Mouse (Mus musculus) olfactory bulb, adult 2 months (tissue): ENCODE measurements around the gene Sorl1. TPM values are rescaled to one million over a fixed set of nuclear protein-coding genes. Genes with fewer than 3 reads are reported as not detected.

Experiments
- H3K27ac ChIP-seq: fragments of 200-500 bp; 2 replicates; pipeline ENCODE4 v1.5.1; 2012; ENCODE audit warnings: low read depth, low read length; ENCODE audit not compliant: insufficient read depth
- H3K4me1 ChIP-seq: fragments of 200-500 bp; 2 replicates; pipeline ENCODE4 v1.6.1; 2012; ENCODE audit warnings: low read length; ENCODE audit not compliant: control insufficient read depth, insufficient read depth
- H3K4me3 ChIP-seq: fragments of 200-500 bp; 2 replicates; pipeline ENCODE4 v1.5.1; 2012; ENCODE audit warnings: mild to moderate bottlenecking, low read depth, low read length, moderate library complexity; ENCODE audit not compliant: insufficient read depth
- CTCF ChIP-seq: fragments of 200-500 bp; IDR thresholded peaks from 2 replicates; pipeline ENCODE4 v1.5.1; 2012; ENCODE audit warnings: low read depth, mild to moderate bottlenecking, low read length, moderate library complexity; ENCODE audit not compliant: insufficient read depth
- POLR2A ChIP-seq: fragments of 200-500 bp; IDR thresholded peaks from 2 replicates; pipeline ENCODE4 v1.6.1; 2012; ENCODE audit warnings: mild to moderate bottlenecking, low read depth, low read length, moderate library complexity; ENCODE audit not compliant: insufficient read depth
- WGBS: fragments of 180-500 bp; shearing (Covaris S2); methylation state at CpG from one replicate; pipeline ENCODE4 v1.1.7; 2018; 5-methylcytosine and 5-hydroxymethylcytosine counted together
- polyA plus RNA-seq: library from polyadenylated mRNA; stranded (reverse); fragments of >200 nt; gene quantifications from 2 replicates; pipeline ENCODE4 v1.2.4, GENCODE M21; 2012; ENCODE audit warnings: low replicate concordance; ENCODE audit not compliant: missing spikeins, insufficient read depth, insufficient read length

The Sorl1 gene
- not detected in 2 replicates for polyA plus RNA-seq

DNA sequence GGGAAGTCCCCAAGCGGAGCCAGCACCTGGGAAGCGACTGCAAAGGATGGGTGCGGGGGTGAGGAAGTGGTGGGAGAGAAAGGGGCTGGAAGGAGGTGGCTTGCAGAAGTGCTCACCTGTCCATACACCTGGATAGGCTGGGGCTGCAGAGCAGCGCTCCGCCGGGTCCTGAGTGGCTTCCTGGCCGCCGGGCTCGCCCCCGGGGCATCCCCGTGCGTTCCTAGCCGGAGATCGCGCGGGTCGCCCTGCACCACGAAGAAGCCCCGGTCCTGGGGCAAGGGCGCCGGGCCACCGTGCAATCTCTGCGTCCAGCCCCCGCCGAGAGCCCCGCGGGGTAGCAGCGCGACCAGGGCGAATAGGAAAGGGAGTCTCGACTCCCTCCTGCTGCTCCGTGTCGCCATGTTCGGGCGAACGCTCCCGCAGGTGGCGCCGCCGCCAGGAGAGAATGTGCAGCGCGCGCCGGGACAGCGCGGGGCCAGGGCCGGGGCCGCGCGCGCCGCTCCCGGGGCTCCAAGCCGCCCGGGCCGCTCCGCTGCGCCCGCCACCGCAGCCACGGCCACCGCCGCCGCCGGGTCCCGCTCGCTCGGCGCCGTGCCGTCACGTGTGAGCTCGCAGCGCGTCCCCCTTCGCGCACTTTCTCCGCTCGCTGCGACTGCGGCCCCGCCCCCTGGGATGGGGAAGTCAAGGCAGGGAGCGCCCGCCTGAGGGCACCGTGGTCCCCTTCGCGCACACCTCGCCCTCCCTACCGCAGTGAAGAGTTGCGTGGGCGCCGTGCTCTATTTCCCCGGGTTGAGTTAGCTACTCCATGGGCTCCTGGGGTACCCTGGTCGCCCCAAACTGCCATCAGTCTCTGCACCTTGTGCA, at the start of gene Sorl1:
Gene Sorl1 (minus strand): TSS at position 585 of the 864 bp plus-strand sequence.
- 2% methylated on average over 93 of the region's 94 CpGs for WGBS
- Histone ChIP-seq H3K27ac (peak within 1 kb of the TSS; percentile 78), H3K4me3 (peak within 1 kb of the TSS; percentile 86), H3K4me1 (peaks cover 25% of the 10 kb centered on the region)
- TF ChIP-seq CTCF (peak; percentile 68; the same call in 1 of the 2 replicates), POLR2A (no peak)

DNA sequence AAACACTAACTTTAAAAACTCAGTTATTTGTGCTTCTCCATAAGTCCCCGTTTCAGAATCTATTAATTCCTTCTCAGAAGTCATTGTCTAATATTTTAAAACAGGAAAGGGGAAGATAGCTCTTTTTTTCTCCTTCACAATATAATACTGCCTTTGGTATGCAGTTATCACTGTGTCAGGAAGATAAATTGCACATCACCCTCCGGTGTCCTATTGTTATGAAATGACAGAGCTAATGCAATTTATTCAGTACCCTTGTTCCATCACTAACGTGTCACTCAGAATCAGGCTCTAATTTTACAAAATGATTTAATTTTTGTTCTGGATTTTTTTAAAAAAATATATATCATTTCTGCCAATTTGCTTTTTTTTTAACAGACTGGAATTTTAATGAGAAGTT, 49.7 kb upstream of the Sorl1 start:
- 77% methylated on average over 3 of the region's 3 CpGs for WGBS

DNA sequence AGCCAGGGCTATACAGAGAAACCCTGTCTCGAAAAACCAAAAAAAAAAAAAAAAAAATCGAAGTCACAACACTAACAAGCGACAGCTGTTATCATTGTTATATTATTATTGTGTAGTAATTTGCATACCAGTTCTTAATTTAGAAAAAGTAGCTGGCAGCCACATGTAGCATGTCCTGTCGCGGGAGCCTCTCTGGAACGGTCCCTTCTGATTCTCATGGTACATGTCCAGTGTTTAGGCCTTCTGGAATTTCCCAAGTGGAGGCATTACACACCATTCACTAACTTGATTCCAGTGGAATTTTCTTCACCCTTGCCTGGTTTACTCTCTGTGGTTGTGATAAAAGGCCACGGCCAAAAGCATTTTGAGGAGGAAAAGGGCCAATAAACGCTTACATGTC, 45.4 kb upstream of the Sorl1 start:
- Histone ChIP-seq H3K27ac (no peak overlapping the region), H3K4me3 (no peak overlapping the region), H3K4me1 (no peaks in the 10 kb centered on the region)
- WGBS, result 92% methylated on average over 8 of the region's 8 CpGs
- TF ChIP-seq POLR2A (no peak), CTCF (no peak)

More for the DNA sequence above, 49.7 kb upstream of the Sorl1 start:
- TF ChIP-seq POLR2A (no peak), CTCF (no peak)
- H3K27ac ChIP-seq, result no peak overlapping the region
- H3K4me3 ChIP-seq, result no peak overlapping the region
- H3K4me1 ChIP-seq, result no peaks in the 10 kb centered on the region

DNA sequence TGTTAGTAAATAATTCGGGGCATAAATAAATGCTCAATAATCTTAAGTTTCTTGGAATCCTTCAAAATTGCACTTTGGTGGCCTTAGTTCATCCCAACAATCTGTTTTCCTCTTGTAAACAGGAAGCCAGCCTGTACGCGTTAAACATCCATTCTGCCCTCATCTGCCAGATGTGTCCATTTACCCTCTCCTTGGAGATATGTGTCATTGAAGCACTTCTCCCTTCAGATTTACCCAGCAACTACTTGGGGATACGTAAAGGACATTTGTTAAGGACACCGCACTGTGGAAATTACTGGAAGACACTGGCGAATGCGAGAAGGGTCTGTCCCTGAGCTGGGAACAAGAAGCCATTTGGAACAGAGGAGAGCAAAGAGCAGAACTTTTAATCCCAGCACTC, 44.9 kb upstream of the Sorl1 start:
- H3K4me3 ChIP-seq, result no peak overlapping the region
- no peak overlapping the region for H3K27ac ChIP-seq
- WGBS, result 96% methylated on average over 7 of the region's 7 CpGs
- H3K4me1 ChIP-seq, result no peaks in the 10 kb centered on the region
- no peak for TF ChIP-seq CTCF
- no peak for TF ChIP-seq POLR2A

DNA sequence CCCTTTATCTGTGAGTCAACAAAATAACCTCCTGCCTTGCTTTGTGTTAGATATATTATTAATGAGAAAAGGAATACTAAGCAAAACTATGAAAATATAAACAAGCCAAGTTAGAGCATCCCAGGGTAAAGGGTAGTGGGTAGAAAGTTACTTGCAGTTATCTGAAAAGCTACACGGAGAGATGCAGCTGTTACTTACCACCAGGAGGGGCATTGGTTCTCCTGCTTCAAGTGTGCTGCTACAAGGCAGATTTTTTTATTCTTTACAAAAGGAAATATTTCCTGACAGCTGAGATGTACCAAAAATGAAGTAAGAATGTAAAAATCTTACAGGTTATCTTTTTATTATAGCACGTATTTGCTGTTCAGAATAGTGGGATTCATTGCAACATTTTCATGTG, 40.8 kb upstream of the Sorl1 start:
- WGBS, result 77% methylated on average over 2 of the region's 2 CpGs
- Histone ChIP-seq H3K27ac (no peak overlapping the region), H3K4me3 (no peak overlapping the region), H3K4me1 (no peaks in the 10 kb centered on the region)
- TF ChIP-seq POLR2A (no peak), CTCF (no peak)

DNA sequence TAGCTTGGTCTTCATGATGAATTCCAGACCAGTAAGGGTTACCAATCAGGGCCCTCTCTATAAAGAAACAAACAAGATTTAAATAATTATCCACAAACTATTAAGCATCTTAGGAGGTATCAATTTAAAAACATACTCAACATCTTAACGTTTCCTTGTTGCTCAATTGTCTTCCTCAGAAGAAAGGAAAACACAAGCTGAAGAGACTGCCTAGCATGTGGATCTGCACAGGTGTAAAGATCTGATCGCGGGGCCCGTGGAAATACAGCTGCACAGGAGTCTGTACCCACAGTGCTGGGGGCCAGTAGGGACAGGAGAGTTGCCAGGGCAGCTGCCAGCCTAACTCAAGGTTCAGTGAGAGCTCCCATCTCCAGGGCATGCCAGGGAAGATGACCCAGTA, 38.9 kb upstream of the Sorl1 start:
- Histone ChIP-seq H3K4me3 (no peak overlapping the region), H3K27ac (no peak overlapping the region), H3K4me1 (no peaks in the 10 kb centered on the region)
- TF ChIP-seq CTCF (no peak), POLR2A (no peak)
- WGBS, result 91% methylated on average over 4 of the region's 4 CpGs

DNA sequence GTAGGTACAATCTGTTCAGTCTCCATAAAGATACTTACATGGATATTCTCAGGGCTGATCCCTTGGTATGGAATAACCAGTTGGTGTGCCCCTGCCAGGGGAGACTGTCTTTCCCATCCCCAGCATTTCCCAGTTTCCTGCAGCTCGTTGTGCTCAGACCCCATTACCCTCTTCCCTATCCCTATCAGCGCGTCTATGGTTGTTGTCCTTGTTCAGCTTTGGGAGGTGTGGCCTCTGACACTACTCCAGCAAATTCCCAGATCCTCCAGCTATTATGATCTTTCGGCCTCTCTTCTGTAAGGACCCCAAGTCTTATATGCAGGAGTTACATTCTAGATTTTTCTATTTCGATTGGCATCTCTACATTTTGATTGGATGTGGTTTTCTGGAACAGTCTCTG, 35.3 kb upstream of the Sorl1 start:
- Histone ChIP-seq H3K4me1 (no peaks in the 10 kb centered on the region), H3K27ac (no peak overlapping the region), H3K4me3 (no peak overlapping the region)
- 84% methylated on average over 5 of the region's 5 CpGs for WGBS
- no peak for TF ChIP-seq POLR2A
- TF ChIP-seq CTCF, result no peak

DNA sequence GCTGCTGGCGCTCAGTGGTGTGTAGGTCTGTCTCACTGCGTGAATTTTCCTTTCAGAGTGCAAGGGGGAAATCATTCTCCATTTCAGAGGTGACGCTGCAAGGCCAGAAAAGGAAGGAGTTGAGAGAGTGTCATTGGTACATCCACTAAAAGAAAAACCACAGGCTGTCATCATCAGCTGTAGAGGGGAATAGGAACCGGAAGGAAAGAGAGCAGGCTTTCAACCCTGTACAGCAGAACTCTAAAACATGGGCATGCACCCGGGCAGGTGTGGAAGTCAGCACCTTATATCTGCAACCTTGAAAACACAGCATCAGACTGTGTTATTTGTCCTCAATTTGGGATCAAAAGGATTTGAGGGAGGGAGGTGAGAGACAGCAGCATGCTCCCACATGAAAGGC, 34.6 kb upstream of the Sorl1 start:
- no peak for TF ChIP-seq POLR2A
- TF ChIP-seq CTCF, result no peak
- Histone ChIP-seq H3K4me3 (no peak overlapping the region), H3K4me1 (no peaks in the 10 kb centered on the region), H3K27ac (no peak overlapping the region)
- 74% methylated on average over 5 of the region's 5 CpGs for WGBS

DNA sequence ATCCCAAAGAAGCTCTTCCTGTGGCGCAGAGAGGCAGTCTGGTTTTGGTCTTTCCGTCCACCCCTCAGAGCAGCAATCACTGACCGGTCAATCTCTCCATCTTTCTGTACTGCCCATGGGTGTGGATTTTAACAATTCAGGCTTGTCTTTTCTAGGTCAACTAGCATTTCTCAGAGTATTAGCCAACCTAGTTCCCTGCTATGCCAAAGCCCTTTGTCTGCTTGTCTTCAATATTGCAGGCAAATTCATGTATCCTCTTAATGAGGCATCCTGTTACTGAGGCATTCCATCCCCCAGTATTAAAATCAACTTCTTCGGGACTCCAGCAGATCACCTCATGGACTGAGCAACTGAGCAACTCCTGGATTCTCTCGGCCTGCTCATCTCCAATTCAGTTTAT, 33.9 kb upstream of the Sorl1 start:
- WGBS, result 88% methylated on average over 5 of the region's 5 CpGs
- H3K27ac ChIP-seq, result no peak overlapping the region
- no peak for TF ChIP-seq POLR2A
- no peak for TF ChIP-seq CTCF
- H3K4me1 ChIP-seq, result no peaks in the 10 kb centered on the region
- no peak overlapping the region for H3K4me3 ChIP-seq

DNA sequence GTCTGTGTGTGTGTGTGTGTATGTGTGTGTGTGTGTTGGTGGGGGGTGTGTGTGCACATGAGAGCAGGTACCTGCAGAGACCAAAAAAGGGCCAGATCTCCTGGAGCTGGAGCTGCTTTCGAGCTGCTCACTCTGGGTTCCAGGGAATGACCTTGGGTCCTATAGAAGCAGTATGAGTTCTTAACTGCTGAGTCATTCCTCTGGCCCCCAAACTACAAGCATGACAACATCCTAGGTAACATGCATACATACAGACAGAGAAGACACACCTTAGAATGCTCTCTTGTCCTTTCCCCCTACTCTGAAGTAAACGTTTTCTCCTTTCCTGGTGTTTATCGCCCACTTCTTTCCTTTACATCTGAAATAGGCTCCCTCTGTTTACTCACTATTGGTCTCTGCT, 32.5 kb upstream of the Sorl1 start:
- TF ChIP-seq POLR2A (no peak), CTCF (no peak)
- WGBS, result 73% methylated on average over 3 of the region's 3 CpGs
- H3K4me3 ChIP-seq, result no peak overlapping the region
- no peaks in the 10 kb centered on the region for H3K4me1 ChIP-seq
- H3K27ac ChIP-seq, result no peak overlapping the region

DNA sequence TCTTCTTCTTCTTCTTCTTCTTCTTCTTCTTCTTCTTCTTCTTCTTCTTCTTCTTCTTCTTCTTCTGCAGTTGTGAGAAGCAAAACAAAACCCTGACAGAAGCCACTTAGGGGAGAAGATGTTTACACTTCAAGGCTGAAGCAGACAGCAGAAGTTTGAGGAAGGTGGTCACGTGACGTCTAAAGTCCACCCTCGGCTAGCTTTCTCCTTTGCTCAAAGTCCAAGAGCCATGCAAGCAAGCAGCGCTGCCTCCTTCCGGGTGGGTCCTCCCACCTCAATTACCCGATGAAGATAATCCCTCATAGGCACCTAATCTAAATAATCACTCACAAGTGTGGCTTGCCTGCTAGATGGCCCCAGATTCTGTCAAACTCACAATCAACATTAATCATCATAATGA, 30.6 kb upstream of the Sorl1 start:
- Histone ChIP-seq H3K4me1 (no peaks in the 10 kb centered on the region), H3K27ac (no peak overlapping the region), H3K4me3 (no peak overlapping the region)
- 84% methylated on average over 6 of the region's 6 CpGs for WGBS
- TF ChIP-seq CTCF, result no peak
